Mouse (Mus musculus) spleen, adult 2 months (tissue): ENCODE data around the gene Sarm1.
"Not testable (repeated sequence)": the region's sequence is repeated elsewhere in the genome, so short reads cannot be mapped to it uniquely, and the experiment has no call there.

Experiments used
- CTCF ChIP-seq: fragments of 200-500 bp; IDR thresholded peaks from 2 replicates; pipeline ENCODE4 v1.5.1; 2011; ENCODE audit warnings: mild to moderate bottlenecking, inconsistent platforms; ENCODE audit not compliant: insufficient read depth, insufficient read length, insufficient replicate concordance; ENCODE audit errors: extremely low read depth
- POLR2A ChIP-seq: fragments of 200-500 bp; IDR thresholded peaks from 2 replicates; pipeline ENCODE4 v1.6.1; 2011; ENCODE audit warnings: low read depth, low read length, inconsistent platforms

GRCm38 (mm10) chr11:78531515-78531914 is 34.0 kb upstream of the Sarm1 start:
- not testable (repeated sequence) for TF ChIP-seq CTCF, POLR2A
